Mouse (Mus musculus) heart, embryonic 12.5 days (tissue): ENCODE data around the gene Gm42906. TPM values are rescaled to one million over a fixed set of nuclear protein-coding genes. Genes with fewer than 3 reads are reported as not detected.
A peak's percentile ranks its signal among the peaks of the same experiment; 100 is the strongest.

Source experiments
- ATAC-seq: fragments of 200-750 bp; cut with Nextera tagmentation; 2 replicates; pipeline ENCODE4 v1.8.0; 2017; ENCODE audit warnings: moderate TSS enrichment, moderate library complexity; ENCODE audit not compliant: insufficient number of reproducible peaks, low FRiP score
- H3K27ac ChIP-seq: fragments of 300-500 bp; sonication (generic); 2 replicates; pipeline ENCODE4 v1.5.1; 2016; ENCODE audit warnings: mild to moderate bottlenecking, moderate library complexity; ENCODE audit not compliant: poor library complexity, severe bottlenecking
- H3K27me3 ChIP-seq: fragments of 300-500 bp; sonication (generic); replicated peaks from 2 replicates; pipeline ENCODE4 v1.6.1; 2016; ENCODE audit warnings: mild to moderate bottlenecking, moderate library complexity
- H3K36me3 ChIP-seq: fragments of 300-500 bp; sonication (generic); 2 replicates; pipeline ENCODE4 v1.6.1; 2016; ENCODE audit warnings: mild to moderate bottlenecking, moderate library complexity
- H3K4me1 ChIP-seq: fragments of 300-500 bp; sonication (generic); replicated peaks from 2 replicates; pipeline ENCODE4 v1.6.1; 2016; ENCODE audit warnings: mild to moderate bottlenecking
- H3K4me2 ChIP-seq: fragments of 300-500 bp; sonication (generic); 2 replicates; pipeline ENCODE4 v1.6.1; 2016; ENCODE audit warnings: mild to moderate bottlenecking, moderate library complexity
- H3K4me3 ChIP-seq: fragments of 300-500 bp; sonication (generic); 2 replicates; pipeline ENCODE4 v1.5.1; 2016; ENCODE audit warnings: mild to moderate bottlenecking
- H3K9ac ChIP-seq: fragments of 300-500 bp; sonication (generic); 2 replicates; pipeline ENCODE4 v1.6.1; 2016; ENCODE audit warnings: mild to moderate bottlenecking, moderate library complexity
- H3K9me3 ChIP-seq: fragments of 300-500 bp; sonication (generic); replicated peaks from 2 replicates; pipeline ENCODE4 v1.6.1; 2016; ENCODE audit warnings: mild to moderate bottlenecking, moderate library complexity
- WGBS: fragments of 180-500 bp; shearing (Covaris S2); methylation state at CpG from one replicate; pipeline ENCODE4 v1.1.7; 2016; 5-methylcytosine and 5-hydroxymethylcytosine counted together
- polyA plus RNA-seq: library from polyadenylated mRNA; unstranded; fragments of >200 nt; fragmentation: Nextera tagmentation; extraction: Ambion mirVana; gene quantifications from 2 replicates; pipeline ENCODE4 v1.2.1, GENCODE M21; 2016

The Gm42906 gene
- polyA plus RNA-seq, 1 experiment from 2014 or later: not detected

- no peaks in the 10 kb centered on the region for H3K27me3 ChIP-seq
- H3K27ac ChIP-seq: no peak overlapping the region
- H3K4me2 ChIP-seq: no peak overlapping the region
- WGBS: 87% methylated on average over 4 of the region's 4 CpGs
- no peaks in the 10 kb centered on the region for H3K36me3 ChIP-seq
- no peak overlapping the region for H3K4me3 ChIP-seq
- no peak for ATAC-seq
- peaks cover 7% of the 10 kb centered on the region; the same call in 1 of the 2 replicates for H3K4me1 ChIP-seq
- peaks cover 4% of the 10 kb centered on the region for H3K9me3 ChIP-seq
- H3K9ac ChIP-seq: no peak overlapping the region
Observed at GRCm38 (mm10) chr5:151205017-151205416, 222.9 kb downstream of the Gm42906 start.

GRCm38 (mm10) chr5:151202925-151203324, 225.0 kb downstream of the Gm42906 start:
- ATAC-seq: no peak
- Histone ChIP-seq H3K9ac (no peak overlapping the region), H3K9me3 (peaks cover 4% of the 10 kb centered on the region), H3K27me3 (no peaks in the 10 kb centered on the region), H3K4me3 (no peak overlapping the region), H3K36me3 (no peaks in the 10 kb centered on the region), H3K4me1 (peaks cover 10% of the 10 kb centered on the region; the same call in 1 of the 2 replicates), H3K27ac (no peak overlapping the region), H3K4me2 (no peak overlapping the region)
- WGBS: 23% methylated on average over 5 of the region's 5 CpGs

- Histone ChIP-seq H3K9me3 (peaks cover 4% of the 10 kb centered on the region), H3K27ac (no peak overlapping the region), H3K4me1 (peaks cover 10% of the 10 kb centered on the region; the same call in 1 of the 2 replicates), H3K27me3 (no peaks in the 10 kb centered on the region), H3K36me3 (no peaks in the 10 kb centered on the region), H3K4me2 (no peak overlapping the region), H3K4me3 (no peak overlapping the region), H3K9ac (no peak overlapping the region)
- 86% methylated on average over 3 of the region's 3 CpGs for WGBS
- ATAC-seq: no peak
Observed at GRCm38 (mm10) chr5:151201220-151201619, 226.7 kb downstream of the Gm42906 start.

GRCm38 (mm10) chr5:151199235-151199634, 228.7 kb downstream of the Gm42906 start:
- ATAC-seq: no peak

GRCm38 (mm10) chr5:151196603-151197272, 231.2 kb downstream of the Gm42906 start:
- Histone ChIP-seq H3K36me3 (no peaks in the 10 kb centered on the region), H3K27ac (no peak overlapping the region), H3K4me2 (no peak overlapping the region), H3K9me3 (peaks cover 3% of the 10 kb centered on the region), H3K4me3 (no peak overlapping the region), H3K9ac (no peak overlapping the region), H3K27me3 (0 out of 2 replicates have a peak, but pooled peaks cover 3% of the 10 kb centered on the region), H3K4me1 (0 out of 2 replicates have a peak, but pooled peaks cover 3% of the 10 kb centered on the region)
- no peak for ATAC-seq
- 65% methylated on average over 13 of the region's 13 CpGs for WGBS

More at GRCm38 (mm10) chr5:151199235-151199634, 228.7 kb downstream of the Gm42906 start:
- WGBS: 64% methylated on average over 3 of the region's 3 CpGs
- Histone ChIP-seq H3K4me1 (peaks cover 10% of the 10 kb centered on the region; the same call in 1 of the 2 replicates), H3K4me2 (no peak overlapping the region), H3K4me3 (no peak overlapping the region), H3K9ac (no peak overlapping the region), H3K9me3 (peaks cover 4% of the 10 kb centered on the region), H3K27ac (no peak overlapping the region), H3K27me3 (no peaks in the 10 kb centered on the region), H3K36me3 (no peaks in the 10 kb centered on the region)

GRCm38 (mm10) chr5:151193885-151194520, 234.0 kb downstream of the Gm42906 start:
- no peaks in the 10 kb centered on the region for H3K9me3 ChIP-seq
- H3K4me1 ChIP-seq: 0 out of 2 replicates have a peak, but pooled peaks cover 5% of the 10 kb centered on the region
- 0 out of 2 replicates have a peak, but pooled peaks cover 3% of the 10 kb centered on the region for H3K27me3 ChIP-seq
- 48% methylated on average over 3 of the region's 3 CpGs for WGBS
- no peak overlapping the region for H3K27ac ChIP-seq
- no peak overlapping the region for H3K9ac ChIP-seq
- H3K36me3 ChIP-seq: no peaks in the 10 kb centered on the region
- H3K4me2 ChIP-seq: no peak overlapping the region
- ATAC-seq: no peak
- H3K4me3 ChIP-seq: no peak overlapping the region

- ATAC-seq: no peak
- 60% methylated on average over 2 of the region's 2 CpGs for WGBS
- Histone ChIP-seq H3K4me3 (no peak overlapping the region), H3K36me3 (no peaks in the 10 kb centered on the region), H3K27ac (no peak overlapping the region), H3K4me1 (0 out of 2 replicates have a peak, but pooled peaks cover 5% of the 10 kb centered on the region), H3K9ac (no peak overlapping the region), H3K4me2 (no peak overlapping the region), H3K9me3 (no peaks in the 10 kb centered on the region), H3K27me3 (0 out of 2 replicates have a peak, but pooled peaks cover 3% of the 10 kb centered on the region)
Observed at GRCm38 (mm10) chr5:151192266-151192665, 235.7 kb downstream of the Gm42906 start.

GRCm38 (mm10) chr5:151190764-151191163, 237.2 kb downstream of the Gm42906 start:
- 84% methylated on average over 5 of the region's 5 CpGs for WGBS
- Histone ChIP-seq H3K27me3 (0 out of 2 replicates have a peak, but pooled peaks cover 3% of the 10 kb centered on the region), H3K4me2 (no peak overlapping the region), H3K9ac (no peak overlapping the region), H3K4me3 (no peak overlapping the region), H3K9me3 (no peaks in the 10 kb centered on the region), H3K4me1 (0 out of 2 replicates have a peak, but pooled peaks cover 6% of the 10 kb centered on the region), H3K36me3 (no peaks in the 10 kb centered on the region), H3K27ac (no peak overlapping the region)
- no peak for ATAC-seq

GRCm38 (mm10) chr5:151189789-151190378, 238.1 kb downstream of the Gm42906 start:
- Histone ChIP-seq H3K36me3 (no peaks in the 10 kb centered on the region), H3K9me3 (no peaks in the 10 kb centered on the region), H3K27me3 (0 out of 2 replicates have a peak, but pooled peaks cover 3% of the 10 kb centered on the region), H3K27ac (peak overlapping the region; percentile 66; the same call in 1 of the 2 replicates), H3K4me1 (peaks cover 13% of the 10 kb centered on the region; the same call in 1 of the 2 replicates), H3K4me3 (peak overlapping the region; percentile 76), H3K9ac (peak overlapping the region; percentile 81), H3K4me2 (peak overlapping the region; percentile 93)
- peak; percentile 88 for ATAC-seq
- WGBS: 3% methylated on average over 27 of the region's 27 CpGs

GRCm38 (mm10) chr5:151189321-151189720, 238.6 kb downstream of the Gm42906 start:
- WGBS: 42% methylated on average over 3 of the region's 3 CpGs
- peak overlapping the region; percentile 93 for H3K4me2 ChIP-seq
- no peaks in the 10 kb centered on the region for H3K36me3 ChIP-seq
- ATAC-seq: no peak
- no peak overlapping the region for H3K27ac ChIP-seq
- peak overlapping the region; percentile 81 for H3K9ac ChIP-seq
- H3K4me1 ChIP-seq: peaks cover 13% of the 10 kb centered on the region; the same call in 1 of the 2 replicates
- H3K27me3 ChIP-seq: 0 out of 2 replicates have a peak, but pooled peaks cover 3% of the 10 kb centered on the region
- H3K4me3 ChIP-seq: peak overlapping the region; percentile 76
- H3K9me3 ChIP-seq: no peaks in the 10 kb centered on the region

GRCm38 (mm10) chr5:151188659-151189058, 239.3 kb downstream of the Gm42906 start:
- no peak overlapping the region for H3K27ac ChIP-seq
- H3K9ac ChIP-seq: no peak overlapping the region
- H3K9me3 ChIP-seq: no peaks in the 10 kb centered on the region
- no peak overlapping the region for H3K4me2 ChIP-seq
- no peak overlapping the region for H3K4me3 ChIP-seq
- WGBS: 68% methylated on average over 6 of the region's 6 CpGs
- ATAC-seq: no peak
- H3K27me3 ChIP-seq: 0 out of 2 replicates have a peak, but pooled peaks cover 3% of the 10 kb centered on the region
- H3K4me1 ChIP-seq: peaks cover 17% of the 10 kb centered on the region; the same call in 1 of the 2 replicates
- no peaks in the 10 kb centered on the region for H3K36me3 ChIP-seq
